Mouse (Mus musculus): Measurements from ENCODE around the gene Klb.

The Klb gene

GRCm38 (mm10) chr5:65374746-65375145 lies 26.6 kb downstream of the Klb start:
- DNase-seq (ENCODE audit: low spot score), result no peak

GRCm38 (mm10) chr5:65385704-65386103 lies 37.6 kb downstream of the Klb start:
- DNase-seq (ENCODE audit: low spot score), result no peak

DNA sequence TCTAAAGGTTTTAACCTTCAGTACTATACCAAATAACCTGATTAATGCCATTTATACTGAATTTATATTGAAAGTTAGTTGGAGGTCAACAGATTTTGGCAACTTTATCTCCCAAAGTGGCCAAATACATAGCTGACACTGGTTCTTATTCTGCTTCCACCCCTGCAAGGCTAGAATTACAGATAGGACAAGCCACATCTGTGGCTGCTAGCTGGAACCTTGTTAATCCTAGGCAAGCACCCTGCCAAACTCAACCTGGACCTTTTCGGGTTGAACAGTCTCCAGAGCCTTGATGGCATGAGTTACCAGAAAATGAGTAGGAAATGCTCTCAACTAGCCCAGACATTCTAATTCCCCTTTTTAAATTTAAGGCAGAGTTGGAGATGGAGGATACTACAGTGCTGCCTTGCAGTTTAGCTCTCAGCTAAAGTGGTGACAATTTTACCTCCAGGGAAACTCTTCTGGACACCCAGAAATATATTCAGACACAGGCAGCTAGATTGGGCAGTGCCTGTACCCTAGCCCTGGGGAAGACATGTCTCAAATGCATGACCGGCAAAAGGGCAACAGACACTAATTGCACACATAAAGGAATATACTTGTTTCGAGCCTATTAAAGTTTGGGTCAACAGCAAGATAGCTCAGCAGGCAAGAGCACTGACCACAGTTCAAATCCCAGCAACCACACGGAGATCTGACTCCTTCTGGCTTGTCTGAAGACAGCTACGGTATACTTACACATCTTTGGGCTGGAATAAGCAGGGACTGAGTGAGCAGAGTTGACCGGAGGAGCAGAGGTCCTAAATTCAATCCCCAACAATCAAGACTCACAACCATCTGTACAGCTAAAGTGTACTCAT lies 39.1 kb downstream of the Klb start:
- no peak for DNase-seq (ENCODE audit: low spot score)

DNA sequence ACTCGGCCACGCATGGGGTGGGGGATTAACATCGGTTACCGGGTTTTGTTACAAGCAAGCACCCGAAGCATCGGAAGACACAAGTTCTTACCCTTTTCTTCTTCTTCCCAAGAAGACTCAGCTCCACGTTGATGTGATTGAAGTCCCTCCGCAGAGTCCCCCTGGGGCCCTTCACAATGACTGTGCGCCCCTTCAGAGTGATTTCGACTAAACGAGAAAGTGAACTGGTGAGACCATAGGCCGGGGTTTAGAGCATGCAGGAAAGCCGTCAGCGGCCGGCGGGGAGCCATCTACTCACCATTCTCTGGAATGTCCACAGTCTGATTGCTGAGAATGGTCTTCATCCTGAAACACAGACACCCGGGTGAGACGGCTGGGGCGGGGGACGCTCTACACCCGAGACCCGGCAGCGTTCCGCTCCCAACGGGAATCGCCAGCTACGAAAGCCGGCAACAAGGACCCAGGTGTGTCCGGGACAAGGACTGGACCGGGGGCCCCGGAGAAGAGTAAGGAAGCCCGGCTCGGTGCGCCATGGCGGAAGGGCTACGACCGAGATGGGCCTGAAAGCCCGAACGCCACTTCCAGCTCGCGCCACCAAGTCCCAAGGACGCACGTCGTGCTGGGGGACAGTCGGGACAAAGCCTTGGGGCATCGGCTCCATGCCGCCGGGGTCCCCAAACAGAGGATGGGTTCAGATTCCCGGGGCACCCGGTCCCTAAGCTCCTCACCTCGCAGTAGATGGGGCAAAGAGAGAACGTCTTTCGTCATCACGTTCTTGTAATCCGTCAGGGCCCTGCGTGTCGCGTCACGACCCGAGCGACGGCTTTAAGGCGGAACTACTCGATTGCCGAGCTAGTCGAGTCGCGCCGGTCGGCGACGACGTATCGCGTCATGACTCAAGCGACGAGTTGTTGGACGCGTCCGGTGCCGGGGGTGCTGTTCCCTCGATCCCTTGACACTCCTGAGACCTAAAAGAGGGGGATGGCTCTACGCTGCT lies 42.8 kb downstream of the Klb start, which contains the start of the genes Rpl9 and Lias:
Rpl9 (minus strand) TSS at position 797 of the 997 bp plus-strand sequence.
Lias (plus strand) TSS at position 850 of the 997 bp plus-strand sequence.
- peak; percentile 97 for DNase-seq (ENCODE audit: low spot score)

GRCm38 (mm10) chr5:65391753-65392152 lies 43.6 kb downstream of the Klb start:
- peak; percentile 53 for DNase-seq (ENCODE audit: low spot score)

DNA sequence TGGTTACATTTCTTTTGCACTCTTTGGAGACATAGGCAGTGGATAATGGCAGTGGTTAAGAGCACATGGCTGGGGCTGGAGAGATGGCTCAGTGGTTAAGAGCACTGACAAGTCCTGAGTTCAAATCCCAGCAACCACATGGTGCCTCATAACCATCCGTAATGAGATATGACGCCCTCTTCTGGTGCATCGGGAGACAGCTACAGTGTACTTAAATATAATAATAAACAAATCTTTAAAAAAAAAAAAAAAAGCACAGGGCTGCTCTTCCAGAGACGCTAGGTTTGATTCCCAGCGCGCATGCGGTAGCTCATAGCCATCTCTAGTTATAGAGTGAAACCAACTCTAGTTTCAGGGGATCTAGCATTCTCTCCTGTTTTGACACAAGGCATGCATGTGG lies 46.3 kb downstream of the Klb start:
- DNase-seq (ENCODE audit: low spot score), result no peak

- DNase-seq (ENCODE audit: low spot score), result peak; percentile 80
Observed at GRCm38 (mm10) chr5:65401251-65401994, 53.3 kb downstream of the Klb start.

GRCm38 (mm10) chr5:65407989-65408388 lies 59.9 kb downstream of the Klb start:
- DNase-seq (ENCODE audit: low spot score), result no peak

GRCm38 (mm10) chr5:65415653-65416458 lies 67.7 kb downstream of the Klb start:
- peak; percentile 81 for DNase-seq (ENCODE audit: low spot score)

DNA sequence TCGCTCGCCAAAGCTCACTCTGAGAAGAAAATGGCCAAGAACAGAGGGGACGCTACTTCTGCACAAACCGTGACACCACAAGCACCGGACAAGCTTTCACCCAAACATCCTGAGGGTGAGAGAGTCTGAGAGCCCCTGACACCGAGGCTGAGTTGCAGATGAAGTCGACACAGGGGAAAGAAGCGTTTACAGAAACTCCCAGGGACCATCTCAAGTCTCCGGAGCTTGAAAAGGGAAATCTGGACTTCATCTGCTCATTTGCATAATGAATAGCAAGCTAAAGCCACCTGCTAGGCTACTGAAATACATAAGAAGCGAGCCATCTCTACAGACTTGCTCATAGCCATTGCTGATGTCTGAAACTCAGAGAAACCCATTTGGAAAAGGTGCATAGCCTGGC lies 71.0 kb downstream of the Klb start:
- DNase-seq (ENCODE audit: low spot score), result no peak

- DNase-seq (ENCODE audit: low spot score), result peak; percentile 40
Observed at GRCm38 (mm10) chr5:65420822-65421221, 72.7 kb downstream of the Klb start.

DNA sequence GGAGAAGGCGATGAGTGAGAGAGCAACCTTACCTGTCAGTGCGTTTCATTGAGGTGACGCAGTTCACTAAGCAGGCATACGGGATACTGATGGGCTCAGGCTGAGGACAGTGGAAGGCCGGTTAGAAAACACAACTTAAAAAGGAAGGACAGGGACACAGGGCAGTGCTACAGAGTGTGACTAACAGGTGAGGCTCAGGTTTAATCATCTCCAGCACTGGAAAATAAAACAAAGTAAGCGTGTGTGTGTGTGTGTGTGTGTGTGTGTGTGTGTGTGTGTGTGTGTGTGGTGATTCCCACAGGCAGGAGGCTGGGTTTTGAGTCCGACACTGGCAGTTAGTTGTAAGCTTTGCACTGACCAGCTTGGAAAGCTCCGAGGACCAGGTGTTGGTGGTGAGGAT lies 74.7 kb downstream of the Klb start:
- no peak for DNase-seq (ENCODE audit: low spot score)

DNA sequence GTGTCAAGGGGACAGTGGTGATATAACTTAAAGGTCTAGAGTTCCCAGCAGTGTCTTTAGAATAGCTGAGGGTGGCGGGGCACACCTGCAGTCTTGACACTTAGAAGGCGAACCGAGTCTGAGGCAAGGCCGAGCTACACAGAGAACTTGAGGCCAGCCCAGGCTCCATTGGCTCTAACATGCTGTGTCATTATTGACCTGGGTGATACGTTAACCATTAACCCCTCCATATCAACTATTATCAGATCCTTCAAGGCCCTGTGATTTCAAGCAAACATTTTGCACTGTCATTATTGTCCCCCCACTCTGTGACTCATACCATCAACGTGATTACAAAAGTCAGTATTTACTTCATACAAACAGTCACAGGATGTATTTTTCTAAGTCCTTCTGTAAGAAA lies 76.1 kb downstream of the Klb start:
- no peak for DNase-seq (ENCODE audit: low spot score)

GRCm38 (mm10) chr5:65425251-65425650 lies 77.1 kb downstream of the Klb start:
- DNase-seq (ENCODE audit: low spot score), result no peak

DNA sequence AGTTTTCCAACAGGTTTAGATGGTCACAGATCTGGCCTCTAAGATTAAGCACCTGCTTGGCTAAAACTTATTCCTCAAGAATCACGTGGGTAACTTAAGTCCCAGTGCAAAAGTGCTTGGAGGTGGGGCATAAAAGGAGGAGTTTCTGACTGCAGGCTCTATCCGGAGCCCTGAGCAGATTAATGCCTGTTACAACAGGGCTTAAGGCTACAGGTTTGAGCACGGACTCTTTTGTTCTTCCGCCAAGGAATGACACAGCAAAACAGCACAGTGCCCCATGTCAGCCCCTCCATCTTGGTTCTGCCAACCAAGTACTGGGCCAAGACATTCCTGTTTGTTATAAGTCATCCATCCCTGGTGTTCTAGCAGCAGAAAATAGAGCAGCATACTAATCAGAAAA lies 80.2 kb downstream of the Klb start:
- no peak for DNase-seq (ENCODE audit: low spot score)

GRCm38 (mm10) chr5:65429441-65429840 lies 81.3 kb downstream of the Klb start:
- no peak for DNase-seq (ENCODE audit: low spot score)

All from c-Kit-positive CD71-positive TER-119-positive erythroid progenitor cells, embryonic 14.5 days (primary cell).